Mouse (Mus musculus) testis, adult 2 months (tissue): ENCODE data around the gene Sirt3.

ENCODE experiments used
- CTCF ChIP-seq: fragments of 200-500 bp; IDR thresholded peaks from 2 replicates; pipeline ENCODE4 v1.5.1; 2012; ENCODE audit warnings: low read depth, mild to moderate bottlenecking, inconsistent platforms, low read length, moderate library complexity; ENCODE audit not compliant: control insufficient read depth, insufficient read depth, insufficient replicate concordance
- POLR2A ChIP-seq: fragments of 200-500 bp; IDR thresholded peaks from 2 replicates; pipeline ENCODE4 v1.6.1; 2012; ENCODE audit warnings: low read depth, mild to moderate bottlenecking, inconsistent platforms, low read length, moderate library complexity; ENCODE audit not compliant: control insufficient read depth

GRCm38 (mm10) chr7:140855860-140856784 is 26.0 kb downstream of the Sirt3 start, which contains the start of gene Gm45785:
- TF ChIP-seq POLR2A: peak; percentile 54
- TF ChIP-seq CTCF: no peak
